Mouse (Mus musculus): ENCODE results near the gene Ints3.

- TF ChIP-seq CTCF (IDR thresholded peaks at IDR 0.05) (no peak), POLR2A (IDR thresholded peaks at IDR 0.05; ENCODE audit: insufficient read depth, low read depth, low read length) (no peak)
Measured at GRCm38 (mm10) chr3:90404121-90404520, 29.3 kb downstream of the Ints3 start.
